Mouse (Mus musculus) right cerebral cortex, postnatal 4 days (tissue): Measurements from ENCODE around the gene Klhl7.

ENCODE experiments used
- DNase-seq: peaks from one replicate; pipeline ENCODE4 v3.0.0-alpha.2; 2022

Klhl7 gene

GRCm38 (mm10) chr5:24181514-24182295 lies 81.3 kb downstream of the Klhl7 start:
- no peak for DNase-seq

- no peak for DNase-seq
Observed at GRCm38 (mm10) chr5:24182296-24182734, 81.9 kb downstream of the Klhl7 start.

- DNase-seq, result no peak
Observed at GRCm38 (mm10) chr5:24183096-24183495, 82.7 kb downstream of the Klhl7 start.

- DNase-seq, result no peak
Observed at GRCm38 (mm10) chr5:24184011-24184410, 83.6 kb downstream of the Klhl7 start.

GRCm38 (mm10) chr5:24188476-24188875 lies 88.1 kb downstream of the Klhl7 start:
- no peak for DNase-seq

GRCm38 (mm10) chr5:24191821-24192220 lies 91.4 kb downstream of the Klhl7 start:
- DNase-seq, result no peak

GRCm38 (mm10) chr5:24201006-24201405 lies 100.6 kb downstream of the Klhl7 start:
- no peak for DNase-seq

GRCm38 (mm10) chr5:24202492-24202891 lies 102.1 kb downstream of the Klhl7 start:
- DNase-seq, result no peak

- no peak for DNase-seq
Observed at GRCm38 (mm10) chr5:24203266-24203665, 102.9 kb downstream of the Klhl7 start.

- no peak for DNase-seq
Observed at GRCm38 (mm10) chr5:24207965-24208364, 107.6 kb downstream of the Klhl7 start.

- DNase-seq, result no peak
Observed at GRCm38 (mm10) chr5:24208505-24208904, 108.1 kb downstream of the Klhl7 start.
